In genomic region chr9:110304969-110305651, GRCm38 (mm10) we compare ENCODE assay signal across 8 mouse cellular contexts. TPM values are rescaled to one million over a fixed set of nuclear protein-coding genes. Genes with fewer than 3 reads are reported as not detected.
DNase-seq lines count a peak whose midpoint lies in the region; ATAC-seq and TF ChIP-seq lines count a peak whose summit lies in the region.

Elp6 (plus strand) TSS chr9:110305173.

- ATAC-seq in frontal cortex, adult (ENCODE audit: low TSS enrichment): peak; percentile 98
- peak; percentile 99 for ATAC-seq in lung, postnatal 0 days

- H3K4me2 ChIP-seq in lung, postnatal 0 days (replicated peaks; ENCODE audit: low read depth, low read length): peak within 1 kb of the TSS; percentile 78

- H3K4me1 ChIP-seq in hindbrain, embryonic 10.5 days (replicated peaks): peaks cover 15% of the 10 kb centered on the region
- no peaks in the 10 kb centered on the region for H3K4me1 ChIP-seq in lung, postnatal 0 days (ENCODE audit: insufficient read depth, low read depth, low read length)

- peak within 1 kb of the TSS; percentile 36 for H3K9ac ChIP-seq in lung, postnatal 0 days (replicated peaks; ENCODE audit: low read depth)

- TF ChIP-seq CTCF in lung, postnatal 0 days (IDR thresholded peaks at IDR 0.05): peak; percentile 37; the same call in 1 of the 2 replicates

- no peak for TF ChIP-seq EP300 in lung, postnatal 0 days (IDR thresholded peaks at IDR 0.05)

- peak; percentile 91 for DNase-seq in MEL-GATA-1-ER (ENCODE audit: extremely low read depth, low read depth)
- peak; percentile 92 for DNase-seq in cerebellum, adult 8-10 months
- DNase-seq in hindbrain, embryonic 10.5 days (ENCODE audit: low spot score): peak; percentile 95
- peak; percentile 94 for DNase-seq in layer of hippocampus, adult 9-11 months
- peak; percentile 96 for DNase-seq in lung, postnatal 0 days (ENCODE audit: low spot score)
- peak; percentile 81 for DNase-seq in ovary, postnatal 14 days (ENCODE audit: low spot score)
- DNase-seq in thymus, postnatal 14 days: peak; percentile 90

- peaks cover 19% of the 10 kb centered on the region for H3K36me3 ChIP-seq in hindbrain, embryonic 10.5 days
- no peaks in the 10 kb centered on the region; the same call in 1 of the 2 replicates for H3K36me3 ChIP-seq in lung, postnatal 0 days (ENCODE audit: insufficient read depth, low read length)

- no peaks in the 10 kb centered on the region for H3K27me3 ChIP-seq in hindbrain, embryonic 10.5 days (ENCODE audit: insufficient read depth, poor library complexity, severe bottlenecking)
- H3K27me3 ChIP-seq in lung, postnatal 0 days (replicated peaks; ENCODE audit: insufficient read depth, low read length): no peaks in the 10 kb centered on the region

- H3K9me3 ChIP-seq in hindbrain, embryonic 10.5 days: peaks cover 13% of the 10 kb centered on the region
- H3K9me3 ChIP-seq in lung, postnatal 0 days (ENCODE audit: low read length): no peaks in the 10 kb centered on the region

- WGBS in hindbrain, embryonic 10.5 days: under 1% methylated on average over 46 of the region's 46 CpGs
- WGBS in lung, postnatal 0 days: 2% methylated on average over 46 of the region's 46 CpGs

- peak within 1 kb of the TSS; percentile 90 for H3K27ac ChIP-seq in hindbrain, embryonic 10.5 days
- H3K27ac ChIP-seq in lung, postnatal 0 days (ENCODE audit: low read length): peak within 1 kb of the TSS; percentile 83

- peak within 1 kb of the TSS; percentile 54 for H3K4me3 ChIP-seq in hindbrain, embryonic 10.5 days
- H3K4me3 ChIP-seq in lung, postnatal 0 days (ENCODE audit: low read depth, low read length): peak within 1 kb of the TSS; percentile 54

RNA-seq across cellular contexts. Expression of gene Elp6, which starts in this region (rescaled TPM):
- polyA plus RNA-seq in hindbrain, embryonic 10.5 days (2016; fragmentation: Nextera tagmentation; extraction: Ambion mirVana): 45.6 TPM in 2 replicates
- 6.9 and 7.8 TPM in 2 replicates for polyA plus RNA-seq in lung, postnatal 0 days (2015; fragmentation: Nextera tagmentation; extraction: Ambion mirVana)

Comparison
In these comparisons a context has a peak if more than half of its experiments do, and no peak if none do; other contexts are left out.
1. Peak in every context shown above with its lines: DNase-seq, ATAC-seq, H3K4me3 ChIP-seq and H3K27ac ChIP-seq.